Mouse (Mus musculus): ENCODE data around the gene Elmsan1. TPM values are rescaled to one million over a fixed set of nuclear protein-coding genes. Genes with fewer than 3 reads are reported as not detected.

Gene Elmsan1
- polyA plus RNA-seq (2014; fragmentation: Illumina TruSeq; extraction: RNeasy Lipid Tissue Mini Kit (QIAGEN cat#74804); ENCODE audit: low read depth, low replicate concordance) = 4.6 TPM

DNA sequence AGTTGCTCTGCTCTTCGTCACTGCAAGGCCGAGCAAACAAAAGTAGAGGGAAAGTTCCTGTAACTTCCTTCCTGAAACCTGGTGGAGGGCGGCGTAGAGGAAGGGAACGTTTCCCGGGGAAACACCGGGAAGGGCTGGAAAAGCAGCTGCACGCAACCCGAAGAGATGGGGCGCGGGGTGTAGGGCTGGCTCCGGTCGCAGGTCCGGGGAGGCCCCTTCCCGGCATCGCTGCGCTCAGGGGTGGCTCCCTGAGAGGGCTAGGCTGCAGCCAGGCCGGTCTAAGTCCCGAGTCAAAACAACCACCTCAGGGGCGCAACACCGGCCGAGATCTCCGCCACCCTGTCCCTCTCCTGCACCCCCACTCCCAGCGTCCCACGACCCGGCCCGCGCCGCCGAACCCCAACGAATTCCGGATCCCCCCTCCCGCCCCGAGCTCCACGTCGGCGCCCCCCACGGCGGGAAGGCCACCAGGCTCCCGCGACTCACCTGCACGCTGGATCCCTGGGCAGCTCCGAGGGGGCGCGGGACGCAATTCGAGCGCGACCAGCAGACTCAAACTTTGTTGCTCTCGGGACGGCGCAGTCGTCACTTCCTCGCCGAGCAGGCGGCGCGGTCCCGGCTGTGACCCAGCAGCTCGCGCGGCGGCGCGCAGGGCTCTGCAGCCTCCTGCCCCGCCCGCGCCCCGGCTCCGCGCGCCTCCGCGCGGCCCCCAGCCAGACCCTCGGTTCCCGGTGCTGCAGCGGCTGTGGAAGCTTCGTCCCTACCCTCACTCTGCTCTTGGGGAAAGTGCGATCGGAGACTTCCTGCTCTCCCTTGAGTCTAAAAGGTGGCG is at the start of gene Elmsan1:
Elmsan1 (minus strand) TSS at position 593 of the 832 bp plus-strand sequence.

GRCm38 (mm10) chr12:84147954-84148621 is 70.6 kb downstream of the Elmsan1 start, which contains the start of gene Pnma1:
Gene Pnma1, minus strand, starts transcription at chr12:84148489.

GRCm38 (mm10) chr12:84114153-84114994 is 104.3 kb downstream of the Elmsan1 start, which contains the start of gene Dnal1:
Gene Dnal1, plus strand, starts transcription at chr12:84114366.

DNA sequence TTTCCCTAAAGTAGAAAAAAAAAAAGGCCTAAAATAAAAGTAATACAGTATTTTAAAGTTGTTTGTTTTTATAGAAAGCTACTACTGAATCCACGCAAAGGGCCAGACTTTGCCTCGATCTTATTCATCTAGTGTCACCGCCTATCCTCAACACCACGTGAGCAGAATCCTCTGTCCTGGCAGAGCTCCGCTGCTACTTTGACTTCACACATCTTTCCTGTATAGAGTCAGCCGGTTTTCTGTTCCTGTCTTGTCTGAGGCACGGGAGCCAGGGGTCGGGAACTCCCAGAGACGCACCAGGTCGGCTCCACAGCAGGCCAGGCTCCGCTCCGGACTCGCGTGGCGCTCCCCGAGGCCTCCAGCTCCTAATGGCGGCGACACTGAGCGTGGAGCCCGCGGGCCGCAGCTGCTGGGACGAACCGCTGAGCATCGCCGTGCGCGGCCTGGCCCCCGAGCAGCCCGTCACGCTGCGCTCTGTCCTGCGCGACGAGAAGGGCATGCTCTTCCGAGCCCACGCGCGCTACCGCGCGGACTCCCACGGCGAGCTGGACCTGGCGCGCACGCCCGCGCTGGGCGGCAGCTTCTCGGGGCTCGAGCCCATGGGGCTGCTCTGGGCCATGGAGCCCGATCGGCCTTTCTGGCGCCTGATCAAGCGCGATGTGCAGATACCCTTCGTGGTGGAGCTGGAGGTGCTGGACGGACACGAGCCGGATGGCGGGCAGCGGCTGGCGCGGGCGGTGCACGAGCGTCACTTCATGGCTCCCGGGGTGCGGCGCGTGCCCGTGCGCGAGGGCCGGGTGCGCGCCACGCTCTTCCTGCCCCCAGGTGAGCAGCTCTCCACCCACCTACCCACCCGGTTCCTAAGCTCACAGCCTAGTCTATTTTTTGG is 117.8 kb downstream of the Elmsan1 start, which contains the start of gene Acot6:
Acot6 (plus strand) TSS at position 51 of the 889 bp plus-strand sequence.

Other genes with a start within 250 kb of the Elmsan1 start
- not detected for gene Heatr4, start 234.0 kb downstream of the Elmsan1 start, polyA plus RNA-seq (2014; fragmentation: Illumina TruSeq; extraction: RNeasy Lipid Tissue Mini Kit (QIAGEN cat#74804); ENCODE audit: low read depth, low replicate concordance)
- 10.3 TPM for gene Acot2, start 231.0 kb downstream of the Elmsan1 start, polyA plus RNA-seq (2014; fragmentation: Illumina TruSeq; extraction: RNeasy Lipid Tissue Mini Kit (QIAGEN cat#74804); ENCODE audit: low read depth, low replicate concordance)
- gene Acot1, start 209.4 kb downstream of the Elmsan1 start, polyA plus RNA-seq (2014; fragmentation: Illumina TruSeq; extraction: RNeasy Lipid Tissue Mini Kit (QIAGEN cat#74804); ENCODE audit: low read depth, low replicate concordance) = 174 TPM
- 81.8 TPM for gene Acot4, start 180.5 kb downstream of the Elmsan1 start, polyA plus RNA-seq (2014; fragmentation: Illumina TruSeq; extraction: RNeasy Lipid Tissue Mini Kit (QIAGEN cat#74804); ENCODE audit: low read depth, low replicate concordance)
- not detected for gene Gm49366, start 179.9 kb downstream of the Elmsan1 start, polyA plus RNA-seq (2014; fragmentation: Illumina TruSeq; extraction: RNeasy Lipid Tissue Mini Kit (QIAGEN cat#74804); ENCODE audit: low read depth, low replicate concordance)
- gene Acot3, start 166.7 kb downstream of the Elmsan1 start, polyA plus RNA-seq (2014; fragmentation: Illumina TruSeq; extraction: RNeasy Lipid Tissue Mini Kit (QIAGEN cat#74804); ENCODE audit: low read depth, low replicate concordance) = 35.3 TPM
- gene Acot5, start 149.6 kb downstream of the Elmsan1 start, polyA plus RNA-seq (2014; fragmentation: Illumina TruSeq; extraction: RNeasy Lipid Tissue Mini Kit (QIAGEN cat#74804); ENCODE audit: low read depth, low replicate concordance) = not detected
- gene Acot6, start 118.2 kb downstream of the Elmsan1 start, polyA plus RNA-seq (2014; fragmentation: Illumina TruSeq; extraction: RNeasy Lipid Tissue Mini Kit (QIAGEN cat#74804); ENCODE audit: low read depth, low replicate concordance) = 21.5 TPM
- gene Dnal1, start 104.5 kb downstream of the Elmsan1 start, polyA plus RNA-seq (2014; fragmentation: Illumina TruSeq; extraction: RNeasy Lipid Tissue Mini Kit (QIAGEN cat#74804); ENCODE audit: low read depth, low replicate concordance) = 10.8 TPM
- gene Pnma1, start 70.4 kb downstream of the Elmsan1 start, polyA plus RNA-seq (2014; fragmentation: Illumina TruSeq; extraction: RNeasy Lipid Tissue Mini Kit (QIAGEN cat#74804); ENCODE audit: low read depth, low replicate concordance) = not detected
- gene Ptgr2, start 66.4 kb upstream of the Elmsan1 start, polyA plus RNA-seq (2014; fragmentation: Illumina TruSeq; extraction: RNeasy Lipid Tissue Mini Kit (QIAGEN cat#74804); ENCODE audit: low read depth, low replicate concordance) = 199 TPM
- 21.9 TPM for gene Zfp410, start 98.0 kb upstream of the Elmsan1 start, polyA plus RNA-seq (2014; fragmentation: Illumina TruSeq; extraction: RNeasy Lipid Tissue Mini Kit (QIAGEN cat#74804); ENCODE audit: low read depth, low replicate concordance)
- gene Coq6, start 142.8 kb upstream of the Elmsan1 start, polyA plus RNA-seq (2014; fragmentation: Illumina TruSeq; extraction: RNeasy Lipid Tissue Mini Kit (QIAGEN cat#74804); ENCODE audit: low read depth, low replicate concordance) = 1.2 TPM
- gene Fam161b, start 143.0 kb upstream of the Elmsan1 start, polyA plus RNA-seq (2014; fragmentation: Illumina TruSeq; extraction: RNeasy Lipid Tissue Mini Kit (QIAGEN cat#74804); ENCODE audit: low read depth, low replicate concordance) = 3.6 TPM
- 313 TPM for gene Entpd5, start 190.1 kb upstream of the Elmsan1 start, polyA plus RNA-seq (2014; fragmentation: Illumina TruSeq; extraction: RNeasy Lipid Tissue Mini Kit (QIAGEN cat#74804); ENCODE audit: low read depth, low replicate concordance)
- gene Bbof1, start 190.2 kb upstream of the Elmsan1 start, polyA plus RNA-seq (2014; fragmentation: Illumina TruSeq; extraction: RNeasy Lipid Tissue Mini Kit (QIAGEN cat#74804); ENCODE audit: low read depth, low replicate concordance) = 19.5 TPM
- gene Rnf113a2, start 198.3 kb upstream of the Elmsan1 start, polyA plus RNA-seq (2014; fragmentation: Illumina TruSeq; extraction: RNeasy Lipid Tissue Mini Kit (QIAGEN cat#74804); ENCODE audit: low read depth, low replicate concordance) = 10.9 TPM
- 1,492 TPM for gene Aldh6a1, start 232.1 kb upstream of the Elmsan1 start, polyA plus RNA-seq (2014; fragmentation: Illumina TruSeq; extraction: RNeasy Lipid Tissue Mini Kit (QIAGEN cat#74804); ENCODE audit: low read depth, low replicate concordance)
- gene Lin52, start 232.5 kb upstream of the Elmsan1 start, polyA plus RNA-seq (2014; fragmentation: Illumina TruSeq; extraction: RNeasy Lipid Tissue Mini Kit (QIAGEN cat#74804); ENCODE audit: low read depth, low replicate concordance) = 35.7 TPM

Data from kidney, adult 10 weeks (tissue).